Mouse (Mus musculus) brain, embryonic 14.5 days (tissue): ENCODE measurements around the gene Fosl2.

Experiments used
- CTCF ChIP-seq: fragments of 200-500 bp; IDR thresholded peaks from 2 replicates; pipeline ENCODE4 v1.5.1; 2012; ENCODE audit warnings: inconsistent platforms, mild to moderate bottlenecking, moderate library complexity, borderline replicate concordance; ENCODE audit not compliant: insufficient read depth, insufficient read length; ENCODE audit errors: extremely low read depth
- POLR2A ChIP-seq: fragments of 200-500 bp; IDR thresholded peaks from 2 replicates; pipeline ENCODE4 v1.6.1; 2012; ENCODE audit warnings: mild to moderate bottlenecking, inconsistent platforms, borderline replicate concordance; ENCODE audit not compliant: poor library complexity, insufficient read depth, insufficient read length, severe bottlenecking; ENCODE audit errors: extremely low read depth

DNA sequence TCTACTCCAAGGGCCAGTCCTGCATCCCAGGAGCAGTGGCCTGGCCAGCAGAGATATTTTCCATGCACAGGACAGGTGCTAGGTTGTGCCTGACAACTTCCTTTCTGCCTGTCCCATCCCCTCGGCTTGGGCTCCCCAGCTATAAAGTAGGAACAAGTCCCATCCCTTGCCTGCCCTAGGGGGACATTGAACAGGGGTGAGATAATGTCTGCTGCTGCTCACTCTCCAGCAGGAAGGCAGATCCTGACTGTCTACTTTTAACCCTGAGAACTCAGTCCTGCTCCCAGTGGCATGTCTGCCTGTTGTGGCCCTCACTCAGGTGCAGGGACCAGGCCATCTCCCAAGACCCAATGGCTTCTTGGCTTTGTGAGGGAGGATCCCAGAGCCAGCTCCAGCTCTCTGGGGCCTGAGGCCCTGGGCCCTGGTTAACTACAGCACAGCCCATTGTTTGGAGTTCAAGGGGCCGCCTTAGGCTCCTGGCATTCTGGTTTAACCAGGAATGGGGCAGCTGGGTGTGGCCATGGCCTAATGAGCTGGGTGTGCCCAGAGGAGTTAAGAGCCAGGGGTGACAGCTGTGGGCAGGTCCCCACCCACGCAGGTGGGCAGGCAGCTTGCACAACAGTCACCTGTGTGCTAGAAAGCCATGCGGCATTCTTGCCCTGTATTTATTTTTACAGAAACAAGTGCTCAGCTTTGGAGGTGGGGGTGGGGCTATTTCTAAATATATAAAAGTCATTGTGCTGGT lies 47.5 kb downstream of the Fosl2 start:
- TF ChIP-seq CTCF (no peak), POLR2A (no peak)
